Mouse (Mus musculus): ENCODE data around the gene Dhfr.
"Not testable (repeated sequence)": the region's sequence is repeated elsewhere in the genome, so short reads cannot be mapped to it uniquely, and the experiment has no call there.

Dhfr gene

DNA sequence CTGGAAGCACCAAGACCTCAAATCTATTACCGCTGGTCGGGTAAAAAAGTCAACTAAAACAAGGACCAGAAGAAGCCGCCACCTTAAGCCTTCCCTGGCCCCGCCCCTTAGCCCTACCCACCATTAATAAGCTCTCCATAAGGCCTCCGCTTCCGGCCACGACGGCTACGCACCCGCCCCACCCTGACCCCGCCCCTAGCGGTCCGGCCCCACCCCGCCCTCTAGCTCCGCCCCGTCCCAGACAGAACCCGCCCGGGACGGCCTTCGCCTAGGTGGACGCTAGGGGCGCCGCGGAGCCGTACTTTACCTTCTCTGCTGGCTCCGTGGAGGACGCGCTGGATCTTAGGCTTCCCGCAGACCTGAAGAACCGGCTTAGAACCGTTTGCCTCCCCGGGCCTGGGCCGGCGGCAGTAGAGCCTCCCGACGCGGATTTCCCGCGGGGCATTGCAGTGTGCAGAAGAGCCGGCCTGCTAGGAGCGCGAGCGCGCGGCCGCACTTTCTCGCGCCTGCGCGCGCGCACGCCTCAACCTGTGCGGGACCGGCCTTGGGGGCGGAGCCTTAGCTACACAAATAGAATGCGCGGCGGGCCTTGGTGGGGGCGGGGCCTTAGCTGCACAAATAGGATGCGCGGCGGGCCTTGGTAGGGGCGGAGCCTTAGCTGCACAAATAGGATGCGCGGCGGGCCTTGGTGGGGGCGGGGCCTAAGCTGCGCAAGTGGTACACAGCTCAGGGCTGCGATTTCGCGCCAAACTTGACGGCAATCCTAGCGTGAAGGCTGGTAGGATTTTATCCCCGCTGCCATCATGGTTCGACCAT lies at the start of gene Dhfr, which contains the start of gene Msh3:
Dhfr (plus strand) TSS at position 271 of the 816 bp plus-strand sequence.
Msh3 (minus strand) TSS at position 548 of the 816 bp plus-strand sequence.
- peak; percentile 98 for DNase-seq (ENCODE audit: low spot score)

DNA sequence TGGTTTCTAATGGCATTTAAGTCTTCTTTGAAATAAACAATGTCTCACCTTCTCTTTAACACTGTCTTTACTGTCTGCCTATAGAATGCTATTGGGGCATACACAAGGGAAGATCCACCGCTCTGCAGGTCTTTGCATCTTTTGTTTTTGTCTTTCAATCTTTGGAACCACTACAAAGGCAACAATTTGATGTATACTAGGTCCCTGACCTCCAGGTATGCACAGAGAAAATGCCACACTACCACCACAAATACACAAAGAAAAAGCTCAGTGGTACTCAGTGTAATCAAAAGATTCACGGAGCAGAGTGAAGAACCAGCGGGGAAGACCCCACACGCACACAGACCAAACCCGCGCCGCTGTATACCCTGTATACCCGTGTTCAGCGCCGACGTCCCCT lies 48.8 kb upstream of the Dhfr start, which contains the start of gene Gm20379:
Gm20379 (plus strand) TSS at position 301 of the 400 bp plus-strand sequence.
- DNase-seq (ENCODE audit: low spot score): no peak

DNA sequence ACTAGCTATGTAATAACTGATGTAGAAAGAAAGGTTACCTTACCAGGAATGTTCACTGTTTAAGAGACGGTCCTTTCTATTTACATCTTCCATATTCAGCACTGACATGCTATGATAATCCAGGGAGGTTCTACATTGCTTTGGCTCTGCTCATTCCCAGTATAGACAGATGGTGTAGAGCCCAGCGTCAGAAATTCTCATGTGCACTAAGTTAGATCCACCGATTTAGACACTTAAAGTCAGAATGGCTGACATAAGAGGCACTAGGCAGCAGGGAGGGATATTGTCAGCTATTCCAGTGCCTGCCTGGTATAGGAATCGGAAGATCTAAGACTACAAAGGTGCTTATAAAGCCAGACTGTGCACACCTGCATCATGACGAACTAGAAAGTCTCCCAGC lies 39.9 kb upstream of the Dhfr start:
- DNase-seq (ENCODE audit: low spot score): no peak

- no peak for DNase-seq (ENCODE audit: low spot score)
These were observed 33.8 kb upstream of the Dhfr start for GRCm38 (mm10) chr13:92320770-92321169.

DNA sequence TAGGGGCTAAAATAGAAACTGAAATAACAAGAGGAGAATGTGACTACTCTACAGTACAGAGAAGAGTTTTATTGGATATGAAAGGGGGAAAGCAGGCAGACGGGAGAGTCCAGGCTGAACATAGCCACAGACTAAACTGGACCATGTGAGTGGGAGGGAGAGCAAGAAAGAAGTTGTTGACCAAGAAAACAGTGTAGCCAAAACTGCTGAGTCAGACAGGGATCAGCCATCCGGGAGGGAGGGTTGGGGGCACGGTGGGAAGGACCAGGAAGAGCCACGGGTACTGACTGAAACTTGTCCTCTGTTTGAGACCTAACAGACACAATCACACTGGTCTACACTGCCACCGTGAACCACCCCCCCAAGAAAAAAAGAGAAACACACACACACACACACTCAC lies 28.5 kb upstream of the Dhfr start:
- DNase-seq (ENCODE audit: low spot score): no peak

- DNase-seq (ENCODE audit: low spot score): no peak
These were observed 26.5 kb upstream of the Dhfr start for GRCm38 (mm10) chr13:92328000-92328399.

GRCm38 (mm10) chr13:92330621-92331020 lies 23.9 kb upstream of the Dhfr start:
- DNase-seq (ENCODE audit: low spot score): no peak

- DNase-seq (ENCODE audit: low spot score): no peak
These were observed 22.2 kb upstream of the Dhfr start for GRCm38 (mm10) chr13:92332103-92332879.

DNA sequence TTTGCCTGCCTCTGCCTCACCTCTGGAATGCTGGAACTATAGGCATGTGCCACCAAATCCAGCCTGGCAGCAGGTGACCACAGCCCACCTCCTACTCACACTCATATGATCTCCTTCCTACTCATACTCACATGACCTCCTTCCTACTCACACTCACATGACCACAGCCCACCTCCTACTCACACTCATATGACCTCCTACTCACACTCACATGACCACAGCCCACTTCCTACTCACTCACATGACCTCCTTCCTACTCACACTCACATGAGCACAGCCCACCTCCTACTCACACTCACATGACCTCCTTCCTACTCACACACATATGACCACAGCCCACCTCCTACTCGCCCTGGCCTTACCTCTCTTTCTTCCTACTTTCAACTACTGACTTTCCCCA lies 17.7 kb upstream of the Dhfr start:
- no peak for DNase-seq (ENCODE audit: low spot score)

GRCm38 (mm10) chr13:92337773-92338462 lies 16.6 kb upstream of the Dhfr start:
- DNase-seq (ENCODE audit: low spot score): no peak

GRCm38 (mm10) chr13:92339787-92340186 lies 14.7 kb upstream of the Dhfr start:
- no peak for DNase-seq (ENCODE audit: low spot score)

DNA sequence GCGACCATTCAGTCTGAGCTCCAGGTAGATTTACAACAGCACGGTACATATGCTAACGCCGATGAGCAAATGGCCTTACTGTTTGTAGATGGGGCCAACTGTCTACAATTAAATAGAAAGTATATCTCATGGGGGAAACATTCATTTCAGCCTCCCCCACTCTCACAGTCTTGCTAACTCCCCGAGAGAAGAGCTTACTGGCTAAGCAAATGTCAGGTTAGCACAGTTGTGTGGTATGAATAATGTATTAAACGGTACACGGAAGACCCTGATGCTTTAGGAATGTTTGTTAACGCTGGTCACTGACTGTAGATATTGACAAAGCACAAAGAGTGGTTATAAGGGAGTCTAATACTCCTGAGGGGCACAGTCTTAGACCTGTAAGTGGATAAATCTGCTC lies 10.5 kb upstream of the Dhfr start:
- no peak for DNase-seq (ENCODE audit: low spot score)

DNA sequence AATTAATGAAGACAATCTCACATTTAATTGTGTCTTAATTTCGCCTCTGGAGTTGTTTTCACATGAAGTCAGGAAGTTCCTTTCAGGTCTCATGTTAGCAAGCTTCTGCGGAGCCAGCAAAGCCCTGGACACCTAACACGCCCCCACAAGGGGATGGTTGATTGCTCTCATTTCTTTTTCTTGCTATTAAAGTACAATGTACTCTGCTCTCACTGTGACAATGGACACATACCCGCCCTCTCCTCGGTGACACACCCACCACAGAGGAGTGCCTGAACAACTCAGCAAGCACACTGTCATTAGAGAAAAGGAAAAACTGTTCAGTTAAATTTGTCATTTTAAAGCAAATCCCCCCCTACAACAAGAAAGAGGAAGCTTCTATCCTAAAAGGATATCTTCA lies 8.2 kb upstream of the Dhfr start:
- no peak for DNase-seq (ENCODE audit: low spot score)

DNA sequence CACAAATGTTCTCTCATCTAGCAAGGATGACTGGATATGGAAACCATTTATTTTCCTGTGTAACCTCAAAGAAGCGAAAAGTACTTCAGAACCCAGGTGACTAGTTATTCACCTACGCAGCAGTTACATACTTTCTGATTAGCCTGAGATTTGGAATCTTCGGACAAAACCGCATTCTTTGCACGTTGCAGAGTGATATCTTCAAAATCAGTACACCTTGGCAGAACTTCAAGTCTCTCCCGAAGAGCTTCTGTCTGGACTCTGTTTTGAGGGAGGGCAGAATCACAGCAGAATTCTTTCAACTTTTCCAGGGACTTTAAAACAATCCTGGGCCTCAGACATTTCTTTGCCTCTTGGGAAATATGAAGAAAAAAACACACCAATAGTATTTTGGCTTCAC lies 3.4 kb upstream of the Dhfr start:
- no peak for DNase-seq (ENCODE audit: low spot score)

- no peak for DNase-seq (ENCODE audit: low spot score)
These were observed 570 bp upstream of the Dhfr start for GRCm38 (mm10) chr13:92353956-92354355.

DNA sequence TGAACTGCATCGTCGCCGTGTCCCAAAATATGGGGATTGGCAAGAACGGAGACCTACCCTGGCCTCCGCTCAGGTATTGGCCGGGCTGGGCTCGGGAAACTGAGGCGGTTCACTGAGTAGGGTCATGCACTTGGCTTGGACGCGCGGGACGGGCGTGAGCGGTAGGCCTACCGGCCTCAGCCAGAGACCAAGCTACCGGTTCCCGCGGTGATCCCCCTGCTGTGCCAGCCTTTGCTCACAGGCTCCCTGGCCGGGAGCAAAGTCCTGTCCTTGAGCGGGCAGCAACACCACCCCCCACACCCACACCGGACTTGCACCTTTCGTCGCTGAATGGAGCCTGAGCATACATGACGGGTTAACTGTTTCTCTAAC lies 732 bp downstream of the Dhfr start:
- DNase-seq (ENCODE audit: low spot score): no peak

- no peak for DNase-seq (ENCODE audit: low spot score)
These were observed 1.9 kb downstream of the Dhfr start for GRCm38 (mm10) chr13:92356376-92356775.

- no peak for DNase-seq (ENCODE audit: low spot score)
These were observed 3.1 kb downstream of the Dhfr start for GRCm38 (mm10) chr13:92357644-92358043.

GRCm38 (mm10) chr13:92361609-92362008 lies 7.1 kb downstream of the Dhfr start:
- no peak for DNase-seq (ENCODE audit: low spot score)

DNA sequence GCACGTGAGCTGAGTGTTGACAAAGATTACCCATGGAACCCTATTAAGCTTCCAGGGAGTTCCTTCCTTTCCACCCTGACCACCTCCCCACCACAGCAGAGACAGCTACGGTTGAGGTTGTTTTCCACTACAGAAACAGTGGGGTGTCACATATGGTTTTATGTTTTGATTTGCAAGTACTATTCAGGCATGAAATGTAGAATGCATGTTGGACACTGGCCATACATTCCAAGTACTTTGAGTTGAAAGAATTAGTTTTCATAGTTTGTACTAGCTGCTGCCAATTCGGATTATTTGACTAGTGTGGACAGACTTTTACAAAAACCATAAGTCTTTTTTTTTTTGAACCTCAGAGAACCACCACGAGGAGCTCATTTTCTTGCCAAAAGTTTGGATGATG lies 10.8 kb downstream of the Dhfr start:
- no peak for DNase-seq (ENCODE audit: low spot score)

DNA sequence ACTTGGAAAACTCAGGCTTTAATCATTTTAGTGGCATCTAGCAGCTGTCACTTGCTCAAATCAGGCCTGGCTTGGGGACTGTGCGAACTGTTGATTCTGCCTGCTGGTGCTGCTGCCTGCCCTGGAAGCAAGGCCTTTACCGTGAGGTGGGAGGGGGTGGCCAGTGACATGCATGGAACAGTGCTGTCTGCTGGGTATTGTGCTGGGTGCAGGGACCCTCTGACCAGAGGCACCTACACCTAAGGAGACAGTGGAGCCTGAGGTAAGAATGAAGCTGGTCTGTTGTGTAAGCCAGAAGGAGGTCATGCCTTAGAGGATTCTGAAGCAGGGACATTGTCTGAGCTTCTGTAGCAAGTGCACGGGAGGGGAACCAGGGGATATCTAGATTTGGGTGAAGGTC lies 16.3 kb downstream of the Dhfr start:
- DNase-seq (ENCODE audit: low spot score): no peak

GRCm38 (mm10) chr13:92371466-92371865 lies 16.9 kb downstream of the Dhfr start:
- DNase-seq (ENCODE audit: low spot score): not testable (repeated sequence)

DNA sequence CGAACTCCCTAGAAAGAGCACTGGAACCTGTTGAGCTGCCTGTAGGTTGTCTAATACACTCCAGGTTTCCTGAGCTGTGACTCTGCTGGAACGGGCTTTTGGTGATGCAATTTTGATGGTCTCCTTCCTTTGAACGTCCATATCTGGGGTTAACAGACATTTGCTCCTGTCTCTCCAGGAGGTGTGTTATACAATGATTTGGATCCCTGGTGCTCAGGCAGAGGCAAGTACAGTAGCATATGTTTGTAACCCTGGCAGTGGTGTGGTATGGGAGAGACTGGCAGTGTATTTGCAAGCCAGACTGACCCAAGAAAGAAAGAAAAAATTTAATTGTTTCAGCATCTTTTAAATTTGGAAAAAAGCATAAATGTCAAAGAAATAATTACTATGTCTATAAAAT lies 32.8 kb downstream of the Dhfr start:
- DNase-seq (ENCODE audit: low spot score): no peak
